Mouse (Mus musculus) testis, adult 2 months (tissue): ENCODE measurements around the gene Serpina1e.

Source experiments
- CTCF ChIP-seq: fragments of 200-500 bp; IDR thresholded peaks from 2 replicates; pipeline ENCODE4 v1.5.1; 2012; ENCODE audit warnings: low read depth, mild to moderate bottlenecking, inconsistent platforms, low read length, moderate library complexity; ENCODE audit not compliant: control insufficient read depth, insufficient read depth, insufficient replicate concordance
- POLR2A ChIP-seq: fragments of 200-500 bp; IDR thresholded peaks from 2 replicates; pipeline ENCODE4 v1.6.1; 2012; ENCODE audit warnings: low read depth, mild to moderate bottlenecking, inconsistent platforms, low read length, moderate library complexity; ENCODE audit not compliant: control insufficient read depth

GRCm38 (mm10) chr12:103969577-103970116 is 10.9 kb upstream of the Serpina1e start:
- TF ChIP-seq POLR2A (no peak), CTCF (no peak)
